Mouse (Mus musculus): ENCODE data around the gene Tmem63c. TPM values are rescaled to one million over a fixed set of nuclear protein-coding genes. Genes with fewer than 3 reads are reported as not detected.

Gene Tmem63c
- total RNA-seq, 2 experiments from 2014 or later: 32.4 to 35.6 TPM

- no peak for DNase-seq (ENCODE audit: extremely low spot score in 1 of 2, low spot score in 1 of 2)
Measured at GRCm38 (mm10) chr12:87121918-87122589, 100.9 kb downstream of the Tmem63c start.

DNA sequence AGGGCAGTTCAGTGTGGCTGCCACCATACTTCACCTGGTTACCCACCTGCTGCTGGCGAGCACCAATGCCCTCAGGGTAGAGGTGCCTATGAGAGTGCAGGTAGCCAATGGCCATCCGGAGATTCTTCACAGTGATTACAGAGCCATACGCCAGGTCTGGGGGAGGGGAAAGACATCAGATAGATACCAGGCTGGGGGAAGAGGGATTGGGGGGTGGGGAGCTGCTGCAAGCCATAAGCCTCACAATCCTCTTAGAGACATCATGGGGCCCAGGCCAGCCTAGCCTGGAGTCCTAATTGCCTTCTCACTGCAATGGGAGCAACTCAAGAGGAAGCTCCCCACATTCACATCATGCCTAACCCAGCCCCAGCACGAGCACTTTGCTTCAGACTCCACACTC is 106.1 kb downstream of the Tmem63c start:
- no peak for DNase-seq (ENCODE audit: extremely low spot score in 1 of 2, low spot score in 1 of 2)

DNA sequence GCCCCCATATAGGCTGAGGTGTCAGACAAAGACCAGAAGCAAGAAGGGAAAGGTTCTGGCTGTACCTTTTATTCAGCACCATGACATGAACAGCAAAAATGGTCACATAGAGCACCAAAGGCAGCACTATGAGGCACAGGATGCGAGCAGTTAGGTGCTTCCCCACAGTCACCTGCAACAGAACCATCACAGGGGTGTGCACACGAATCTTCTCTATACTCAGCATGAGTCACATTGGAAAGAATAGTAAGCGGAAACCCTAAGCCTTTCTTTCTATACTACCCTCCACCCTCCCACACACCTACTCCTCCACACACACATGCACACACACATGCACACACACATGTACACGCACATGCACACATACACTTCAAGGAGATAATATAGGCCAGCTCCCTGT is 109.1 kb downstream of the Tmem63c start:
- DNase-seq (ENCODE audit: extremely low spot score in 1 of 2, low spot score in 1 of 2): no peak

DNA sequence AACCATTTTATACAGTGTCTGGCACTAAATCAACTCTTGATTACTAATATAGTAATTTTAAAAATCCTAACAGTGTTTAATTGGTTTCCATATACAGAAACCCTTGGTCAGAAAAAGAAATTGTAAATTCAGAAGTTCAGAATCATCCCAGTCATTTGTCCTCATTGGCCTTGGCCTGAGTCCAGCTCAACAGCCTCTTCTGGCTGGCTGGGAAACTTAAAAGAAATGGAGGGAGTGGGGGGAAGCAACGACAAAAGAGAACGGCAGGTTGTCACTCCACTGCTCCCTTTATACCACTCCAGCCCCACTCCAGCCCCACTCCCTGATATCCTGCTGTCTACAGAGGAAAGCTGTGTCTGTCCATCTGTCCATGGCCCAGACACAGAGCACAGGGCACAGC is 110.0 kb downstream of the Tmem63c start:
- DNase-seq (ENCODE audit: extremely low spot score in 1 of 2, low spot score in 1 of 2): no peak

GRCm38 (mm10) chr12:87131619-87132018 is 110.5 kb downstream of the Tmem63c start:
- peak in 1 of 2 experiments; percentile 24 for DNase-seq (ENCODE audit: extremely low spot score in 1 of 2, low spot score in 1 of 2)

GRCm38 (mm10) chr12:87132210-87132609 is 111.1 kb downstream of the Tmem63c start:
- no peak for DNase-seq (ENCODE audit: extremely low spot score in 1 of 2, low spot score in 1 of 2)

GRCm38 (mm10) chr12:87132784-87133183 is 111.6 kb downstream of the Tmem63c start:
- DNase-seq (ENCODE audit: extremely low spot score in 1 of 2, low spot score in 1 of 2): no peak

DNA sequence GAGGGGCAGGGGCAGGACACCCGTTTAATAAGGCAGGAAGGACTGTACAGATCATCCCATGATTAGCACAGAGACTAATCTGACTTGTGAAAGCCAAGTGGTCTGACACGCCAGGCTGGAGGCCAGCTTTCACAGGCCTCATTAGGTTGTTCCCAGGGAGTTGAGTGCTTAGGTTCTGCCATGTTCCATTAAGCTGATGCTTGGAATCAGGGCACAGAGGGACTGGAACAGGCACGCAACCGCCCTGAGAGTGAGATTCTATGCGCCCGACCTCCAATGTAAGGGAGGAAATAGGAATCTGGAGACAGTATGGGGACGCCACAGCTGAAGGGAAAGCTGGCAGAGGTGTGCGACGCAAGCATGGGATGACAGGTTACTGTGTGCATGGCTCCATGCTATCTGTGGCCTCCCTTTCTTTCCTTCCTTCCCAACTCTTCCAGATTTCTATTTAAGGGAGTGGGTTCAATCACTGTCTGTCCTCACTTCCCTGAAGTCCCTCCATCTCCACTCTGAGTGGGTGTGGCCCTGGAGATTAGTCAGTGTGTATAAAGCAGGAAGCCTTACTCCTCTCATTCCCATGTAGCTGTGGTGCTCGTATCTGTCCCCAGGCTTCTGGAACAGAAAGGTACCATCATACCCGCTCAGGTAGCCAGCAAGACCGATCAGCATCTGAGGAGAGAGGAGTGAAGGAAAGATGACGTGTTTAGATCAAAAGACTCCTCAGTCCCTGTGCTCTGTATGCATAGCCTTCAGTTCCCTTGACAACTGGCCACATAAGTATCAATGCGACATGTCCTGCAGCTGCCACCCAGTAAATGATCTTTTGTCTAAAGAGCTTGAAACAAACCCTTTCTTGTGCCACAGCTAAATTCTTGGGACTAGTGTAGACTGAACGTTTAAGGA is 116.5 kb downstream of the Tmem63c start:
- no peak for DNase-seq (ENCODE audit: extremely low spot score in 1 of 2, low spot score in 1 of 2)

DNA sequence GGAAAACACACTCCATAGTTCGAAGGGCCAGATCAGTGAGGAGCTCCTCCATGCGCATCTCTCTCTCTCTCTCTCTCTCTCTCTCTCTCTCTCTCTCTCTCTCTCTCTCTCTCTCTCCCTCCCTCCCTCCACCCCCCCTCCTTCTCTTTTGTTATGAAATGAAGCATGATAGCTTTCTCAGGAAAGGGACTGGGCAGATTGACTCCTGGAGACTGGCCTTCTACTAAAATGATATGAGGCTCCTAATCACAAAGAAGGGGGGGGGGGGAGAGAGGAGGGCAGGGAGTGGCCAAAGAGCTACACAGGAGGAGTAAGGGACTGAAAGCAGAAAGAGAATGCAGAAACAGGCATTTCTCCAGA is 117.2 kb downstream of the Tmem63c start:
- DNase-seq (ENCODE audit: extremely low spot score in 1 of 2, low spot score in 1 of 2): no peak

DNA sequence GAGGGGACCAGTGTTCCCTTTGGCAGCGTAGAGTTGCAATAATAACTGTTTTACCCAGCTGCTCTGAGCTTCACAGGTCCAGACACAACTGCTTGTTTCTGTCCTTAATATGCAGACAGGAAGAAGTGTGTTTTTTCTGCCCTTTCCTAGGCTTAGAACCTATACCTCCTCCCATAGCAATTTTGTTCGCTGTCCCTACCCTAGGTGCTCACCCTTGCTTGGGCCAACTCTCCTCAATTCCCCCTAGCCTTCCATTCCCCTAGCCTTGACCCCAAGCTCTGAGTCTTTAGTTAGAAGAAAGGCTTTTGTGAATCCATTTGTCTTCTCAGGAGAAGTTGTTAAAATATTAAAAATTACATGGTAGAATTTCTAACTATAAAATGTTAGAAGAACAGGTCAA is 117.6 kb downstream of the Tmem63c start:
- DNase-seq (ENCODE audit: extremely low spot score in 1 of 2, low spot score in 1 of 2): no peak

Small RNAs within 50 kb of the gene (microRNA-seq; reads per million reads assigned to microRNA genes)
- gene Gm25847: 0 reads per million in 2 experiments

Other genes starting within 250 kb of the Tmem63c start
- 10 to 100 TPM; 68.0 to 70.8 TPM for gene Irf2bpl, start 136.5 kb upstream of the Tmem63c start, total RNA-seq (2021)
- 10 to 100 TPM; 62.0 to 74.2 TPM for gene Cipc, start 74.3 kb upstream of the Tmem63c start, total RNA-seq (2021)
- gene Zdhhc22, start 30.9 kb upstream of the Tmem63c start, total RNA-seq (2021): 10 to 100 TPM; 10.3 to 10.9 TPM
- gene Ngb, start 81.2 kb downstream of the Tmem63c start, total RNA-seq (2021): 1 to 10 TPM; 2.0 to 2.2 TPM
- 10 to 100 TPM; 45.3 to 47.7 TPM for gene Gstz1, start 125.8 kb downstream of the Tmem63c start, total RNA-seq (2021)
- 10 to 100 TPM; 17.5 to 19.2 TPM for gene Pomt2, start 126.6 kb downstream of the Tmem63c start, total RNA-seq (2021)
- 1 to 10 TPM; 2.2 to 3.9 TPM for gene Samd15, start 178.4 kb downstream of the Tmem63c start, total RNA-seq (2021)
- gene Tmed8, start 179.1 kb downstream of the Tmem63c start, total RNA-seq (2021): 10 to 100 TPM; 27.6 to 28.9 TPM
- 1 to 10 TPM; 1.6 to 1.7 TPM for gene Noxred1, start 217.4 kb downstream of the Tmem63c start, total RNA-seq (2021)
- gene Vipas39, start 244.9 kb downstream of the Tmem63c start, total RNA-seq (2021): 10 to 100 TPM; 53.9 to 59.5 TPM
- gene Ahsa1, start 245.1 kb downstream of the Tmem63c start, total RNA-seq (2021): 100 to 1,000 TPM; 167 to 194 TPM

All from layer of hippocampus, postnatal 25 days (tissue).